Mouse (Mus musculus) ES-E14 (cell line): Measurements from ENCODE around the gene Usp21. TPM values are rescaled to one million over a fixed set of nuclear protein-coding genes. Genes with fewer than 3 reads are reported as not detected.

ENCODE experiments used
- DNase-seq: peaks from one replicate; pipeline ENCODE4 v3.0.0-alpha.2; 2013; ENCODE audit warnings: low read depth, low spot score
- H3K27ac ChIP-seq: 2 replicates; pipeline ENCODE4 v1.5.1; 2012; ENCODE audit warnings: low read depth, mild to moderate bottlenecking, low read length, moderate library complexity, mixed read lengths; ENCODE audit not compliant: poor library complexity, insufficient read depth, severe bottlenecking
- H3K36me3 ChIP-seq: 2 replicates; pipeline ENCODE4 v1.6.1; 2012; ENCODE audit warnings: mild to moderate bottlenecking, low read length, moderate library complexity, mixed read lengths; ENCODE audit not compliant: control insufficient read depth, poor library complexity, insufficient read depth, severe bottlenecking
- H3K4me1 ChIP-seq, 2 experiments: fragments of 150-350 bp in 1 of 2; sonication (generic) in 1 of 2; 2 replicates each; pipeline ENCODE4 v1.6.1; 2012; ENCODE audit warnings: low read length in 2 of 2, mild to moderate bottlenecking in 1 of 2, mixed read lengths in 1 of 2; ENCODE audit not compliant: control insufficient read depth in 2 of 2, insufficient read depth in 2 of 2, poor library complexity in 1 of 2
- H3K4me3 ChIP-seq, 2 experiments: fragments of 150-350 bp in 1 of 2; sonication (generic) in 1 of 2; 2 replicates each; pipeline ENCODE4 v1.5.1; 2012; ENCODE audit warnings: low read length in 2 of 2, low read depth in 1 of 2, mild to moderate bottlenecking in 1 of 2, mixed read lengths in 1 of 2; ENCODE audit not compliant: insufficient read depth in 1 of 2, poor library complexity in 1 of 2, severe bottlenecking in 1 of 2
- H3K9ac ChIP-seq: 2 replicates; pipeline ENCODE4 v1.6.1; 2012; ENCODE audit warnings: low read depth, mild to moderate bottlenecking, low read length, mixed read lengths; ENCODE audit not compliant: poor library complexity, insufficient read depth, severe bottlenecking
- H3K9me3 ChIP-seq: fragments of 150-350 bp; sonication (generic); 2 replicates; pipeline ENCODE4 v1.6.1; 2012; ENCODE audit warnings: low read depth, mild to moderate bottlenecking, low read length; ENCODE audit not compliant: control insufficient read depth, insufficient read depth
- CHD2 ChIP-seq: IDR thresholded peaks from 2 replicates; pipeline ENCODE4 v1.6.1; 2014; ENCODE audit warnings: mild to moderate bottlenecking, low read depth, low read length, inconsistent platforms
- HCFC1 ChIP-seq: IDR thresholded peaks from 2 replicates; pipeline ENCODE4 v1.6.1; 2012; ENCODE audit warnings: low read length, inconsistent platforms, borderline replicate concordance; ENCODE audit not compliant: insufficient read depth
- MAFK ChIP-seq: IDR thresholded peaks from 2 replicates; pipeline ENCODE4 v1.6.1; 2014; ENCODE audit warnings: mild to moderate bottlenecking, low read depth, low read length, inconsistent platforms; ENCODE audit not compliant: insufficient read depth
- ZC3H11A ChIP-seq: IDR thresholded peaks from 2 replicates; pipeline ENCODE4 v1.6.1; 2012; ENCODE audit warnings: low read depth, mild to moderate bottlenecking, inconsistent platforms, low read length, borderline replicate concordance
- ZNF384 ChIP-seq: IDR thresholded peaks from 2 replicates; pipeline ENCODE4 v1.6.1; 2012; ENCODE audit warnings: low read depth, low read length, inconsistent platforms
- in situ Hi-C, 2 experiments: fragments of 600-800 bp; cut with MboI; formaldehyde crosslinking; loops; one replicate each; pipeline ENCODE4 v1.15.1; 2025; ENCODE audit warnings: low sequenced_read_pairs in 2 of 2, inconsistent platforms in 1 of 2; ENCODE audit not compliant: unreplicated experiment in 2 of 2
- total RNA-seq: library from RNA; depleted of rRNA; stranded (reverse); fragments of 300-350 nt; gene quantifications from 2 replicates; pipeline ENCODE4 v1.2.3, GENCODE M21; 2012

The Usp21 gene
- total RNA-seq, 1 experiment, result 23.1 TPM

GRCm38 (mm10) chr1:171240911-171241310 lies 46.9 kb downstream of the Usp21 start:
- DNase-seq, result no peak
- Histone ChIP-seq H3K36me3 (peaks cover 36% of the 10 kb centered on the region), H3K9me3 (no peaks in the 10 kb centered on the region), H3K27ac (no peak overlapping the region), H3K9ac (no peak overlapping the region), H3K4me1 (peaks cover 2 to 6% of the 10 kb centered on the region in 2 experiments; a peak in 2 of 4 replicates), H3K4me3 (no peak overlapping the region)
- no peak for TF ChIP-seq HCFC1
- no peak for TF ChIP-seq CHD2
- no peak for TF ChIP-seq ZC3H11A
- no peak for TF ChIP-seq MAFK
- TF ChIP-seq ZNF384, result no peak
- in situ Hi-C loops, result loop anchor here (5.0 to 25.0 kb wide), 3 partner anchors 126 to 354 kb away; partner anchors contain the start of genes Cfap126 (in 2 of the 2), Dusp12 (in 1 of the 2) and Gm26620 (in 1 of the 2)

- Histone ChIP-seq H3K36me3 (peaks cover 39% of the 10 kb centered on the region), H3K4me1 (peaks cover 2 to 6% of the 10 kb centered on the region in 2 experiments; a peak in 2 of 4 replicates), H3K9me3 (no peaks in the 10 kb centered on the region), H3K27ac (no peak overlapping the region), H3K9ac (no peak overlapping the region), H3K4me3 (no peak overlapping the region)
- in situ Hi-C loops, result loop anchor here (5.0 to 25.0 kb wide), 3 partner anchors 125 to 353 kb away; partner anchors contain the start of genes Cfap126 (in 2 of the 2), Dusp12 (in 1 of the 2) and Gm26620 (in 1 of the 2)
- TF ChIP-seq MAFK, result no peak
- no peak for TF ChIP-seq ZC3H11A
- TF ChIP-seq CHD2, result no peak
- no peak for TF ChIP-seq ZNF384
- no peak for TF ChIP-seq HCFC1
- DNase-seq, result no peak
Observed at GRCm38 (mm10) chr1:171239992-171240744, 47.6 kb downstream of the Usp21 start.

DNA sequence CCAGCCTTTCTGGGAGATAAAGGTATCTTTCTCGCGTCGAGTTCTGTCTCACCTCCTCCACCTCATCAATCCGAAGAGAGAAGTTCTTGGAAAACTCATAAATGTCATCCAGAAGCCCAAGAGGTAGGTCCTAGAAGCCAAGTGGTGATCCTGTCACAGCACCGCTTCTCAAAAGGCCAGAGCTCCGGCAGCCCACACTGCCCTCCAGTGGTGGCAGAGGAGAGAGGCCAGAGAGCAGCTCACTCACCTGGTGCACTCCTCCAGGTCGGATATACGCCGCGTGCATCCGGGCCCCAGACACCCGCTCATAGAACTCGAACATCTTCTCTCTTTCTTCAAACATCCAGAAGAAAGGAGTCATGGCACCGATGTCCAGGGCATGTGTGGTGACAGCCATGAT lies 49.3 kb downstream of the Usp21 start:
- Histone ChIP-seq H3K27ac (no peak overlapping the region), H3K9ac (peak overlapping the region; percentile 56; the same call in 1 of the 2 replicates), H3K4me3 (no peak overlapping the region), H3K4me1 (peaks cover 2 to 8% of the 10 kb centered on the region in 2 experiments; a peak in 2 of 4 replicates), H3K9me3 (no peaks in the 10 kb centered on the region), H3K36me3 (peaks cover 41% of the 10 kb centered on the region)
- DNase-seq, result peak; percentile 79
- TF ChIP-seq ZNF384, result no peak
- no peak for TF ChIP-seq HCFC1
- peak; percentile 73; the same call in 1 of the 2 replicates for TF ChIP-seq ZC3H11A
- no peak for TF ChIP-seq MAFK
- in situ Hi-C loops, result loop anchor here in 1 of 2 experiments (25.0 kb wide), 1 partner anchor 351 kb away; the partner anchor contains the start of genes Dusp12 and Gm26620

- Histone ChIP-seq H3K9me3 (no peaks in the 10 kb centered on the region), H3K9ac (no peak overlapping the region), H3K4me3 (no peak overlapping the region), H3K27ac (no peak overlapping the region), H3K4me1 (peaks cover 2 to 8% of the 10 kb centered on the region in 2 experiments; a peak in 2 of 4 replicates), H3K36me3 (peaks cover 40% of the 10 kb centered on the region)
- no peak for TF ChIP-seq ZNF384
- TF ChIP-seq CHD2, result no peak
- no peak for TF ChIP-seq MAFK
- no peak for DNase-seq
- in situ Hi-C loops, result loop anchor here in 1 of 2 experiments (25.0 kb wide), 1 partner anchor 350 kb away; the partner anchor contains the start of genes Dusp12 and Gm26620
Observed at GRCm38 (mm10) chr1:171237438-171237837, 50.4 kb downstream of the Usp21 start.
